Mouse (Mus musculus) kidney, adult 2 months (tissue): Measurements from ENCODE around the gene Ccdc3.

ENCODE experiments used
- CTCF ChIP-seq: fragments of 200-500 bp; conservative IDR thresholded peaks from 2 replicates; pipeline ENCODE4 v1.5.1; 2011; ENCODE audit warnings: low read depth, mild to moderate bottlenecking, control low read depth, low read length, moderate library complexity, mixed read lengths; ENCODE audit not compliant: insufficient read depth, insufficient read length
- POLR2A ChIP-seq: fragments of 200-500 bp; IDR thresholded peaks from one replicate; pipeline ENCODE4 v1.6.1; 2011; ENCODE audit warnings: low read depth, low read length, control low read depth

DNA sequence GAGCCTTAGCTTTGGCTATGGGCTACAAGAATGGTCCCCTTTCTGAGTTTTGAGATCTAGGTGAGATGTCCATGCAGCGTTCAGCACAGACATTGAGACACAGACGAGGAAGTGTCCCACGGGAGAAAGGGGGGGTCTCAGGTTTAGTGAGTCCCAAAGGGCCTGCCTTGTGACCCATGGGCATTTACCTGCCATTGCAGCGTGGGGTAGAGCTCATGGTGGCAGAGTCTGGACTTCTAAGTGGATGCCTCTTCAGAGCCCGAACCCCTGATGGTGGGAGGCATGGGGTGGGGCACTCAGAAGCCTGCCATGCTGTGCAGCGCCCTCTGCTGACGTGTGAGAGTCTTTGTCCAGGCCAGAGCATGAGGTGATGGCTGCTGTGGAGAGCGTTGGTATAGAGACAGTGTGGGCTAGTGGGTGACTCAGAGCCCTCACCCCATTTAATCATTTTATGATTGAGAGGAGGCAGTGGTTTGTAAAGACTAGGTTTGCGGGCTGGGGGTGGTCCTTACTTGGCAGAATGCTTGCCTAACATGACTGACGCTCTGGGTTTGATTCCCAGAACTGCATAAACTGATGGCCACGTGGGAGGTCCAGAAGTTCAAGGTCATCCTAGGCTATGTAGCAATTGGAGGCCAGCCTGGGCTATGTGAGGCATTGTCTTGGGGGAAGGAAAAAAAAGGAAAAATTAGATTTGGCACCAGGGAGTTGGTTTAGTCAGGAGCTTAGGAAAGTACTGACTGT, 23.6 kb downstream of the Ccdc3 start:
- TF ChIP-seq CTCF (peak; percentile 25; the same call in 1 of the 2 replicates), POLR2A (no peak)
